Mouse (Mus musculus) midbrain, postnatal 0 days (tissue): ENCODE results near the gene B3gat2. TPM values are rescaled to one million over a fixed set of nuclear protein-coding genes. Genes with fewer than 3 reads are reported as not detected.
A peak's percentile ranks its signal among the peaks of the same experiment; 100 is the strongest.

ENCODE experiments used
- ATAC-seq: fragments of 200-750 bp; cut with Nextera tagmentation; 2 replicates; pipeline ENCODE4 v1.8.0; 2017; ENCODE audit warnings: moderate number of reproducible peaks, mild to moderate bottlenecking, moderate TSS enrichment, moderate library complexity; ENCODE audit not compliant: low FRiP score
- DNase-seq: peaks from one replicate; pipeline ENCODE4 v3.0.0-alpha.2; 2015; ENCODE audit warnings: low spot score
- H3K27ac ChIP-seq: fragments of 300-500 bp; sonication (generic); 2 replicates; pipeline ENCODE4 v1.5.1; 2014; ENCODE audit warnings: low read depth, mild to moderate bottlenecking, low read length, mixed read lengths
- H3K27me3 ChIP-seq: fragments of 300-500 bp; sonication (generic); 2 replicates; pipeline ENCODE4 v1.6.1; 2014; ENCODE audit warnings: low read length, control low read depth, mixed read lengths; ENCODE audit not compliant: insufficient read depth
- H3K36me3 ChIP-seq: fragments of 300-500 bp; sonication (generic); 2 replicates; pipeline ENCODE4 v1.6.1; 2014; ENCODE audit warnings: low read length, control low read depth, mixed read lengths; ENCODE audit not compliant: insufficient read depth
- H3K4me1 ChIP-seq: fragments of 300-500 bp; sonication (generic); 2 replicates; pipeline ENCODE4 v1.6.1; 2014; ENCODE audit warnings: mild to moderate bottlenecking, control low read depth, antibody characterized with exemption, low read length, mixed read lengths; ENCODE audit not compliant: insufficient read depth
- H3K4me2 ChIP-seq: fragments of 300-500 bp; sonication (generic); 2 replicates; pipeline ENCODE4 v1.6.1; 2014; ENCODE audit warnings: low read depth, mild to moderate bottlenecking, low read length, mixed read lengths; ENCODE audit not compliant: poor library complexity, severe bottlenecking
- H3K4me3 ChIP-seq: fragments of 300-500 bp; sonication (generic); 2 replicates; pipeline ENCODE4 v1.5.1; 2014; ENCODE audit warnings: low read depth, mild to moderate bottlenecking, low read length, moderate library complexity
- H3K9ac ChIP-seq: fragments of 300-500 bp; sonication (generic); replicated peaks from 2 replicates; pipeline ENCODE4 v1.6.1; 2014; ENCODE audit warnings: mild to moderate bottlenecking, low read length, moderate library complexity, mixed read lengths; ENCODE audit not compliant: poor library complexity, severe bottlenecking
- H3K9me3 ChIP-seq: fragments of 300-500 bp; sonication (generic); 2 replicates; pipeline ENCODE4 v1.6.1; 2016; ENCODE audit warnings: low read length, control low read depth
- CTCF ChIP-seq: IDR thresholded peaks from 2 replicates; pipeline ENCODE4 v1.5.1; 2016; ENCODE audit warnings: antibody characterized with exemption, mild to moderate bottlenecking
- WGBS: fragments of 180-500 bp; shearing (Covaris S2); extraction: QIAGEN DNeasy Blood & Tissue Kit; methylation state at CpG from one replicate; pipeline ENCODE4 v1.1.7; 2014; 5-methylcytosine and 5-hydroxymethylcytosine counted together
- polyA plus RNA-seq: library from polyadenylated mRNA; unstranded; fragments of >200 nt; fragmentation: Nextera tagmentation; extraction: Ambion mirVana; gene quantifications from 2 replicates; pipeline ENCODE4 v1.2.1, GENCODE M21; 2015
- total RNA-seq: library from RNA; depleted of rRNA; stranded (reverse); fragments of >200 nt; gene quantifications from 2 replicates; pipeline ENCODE4 v1.2.3, GENCODE M21; 2014

B3gat2 gene
- total and polyA plus RNA-seq, 2 experiments from 2014 or later = 15.0 to 31.2 TPM

DNA sequence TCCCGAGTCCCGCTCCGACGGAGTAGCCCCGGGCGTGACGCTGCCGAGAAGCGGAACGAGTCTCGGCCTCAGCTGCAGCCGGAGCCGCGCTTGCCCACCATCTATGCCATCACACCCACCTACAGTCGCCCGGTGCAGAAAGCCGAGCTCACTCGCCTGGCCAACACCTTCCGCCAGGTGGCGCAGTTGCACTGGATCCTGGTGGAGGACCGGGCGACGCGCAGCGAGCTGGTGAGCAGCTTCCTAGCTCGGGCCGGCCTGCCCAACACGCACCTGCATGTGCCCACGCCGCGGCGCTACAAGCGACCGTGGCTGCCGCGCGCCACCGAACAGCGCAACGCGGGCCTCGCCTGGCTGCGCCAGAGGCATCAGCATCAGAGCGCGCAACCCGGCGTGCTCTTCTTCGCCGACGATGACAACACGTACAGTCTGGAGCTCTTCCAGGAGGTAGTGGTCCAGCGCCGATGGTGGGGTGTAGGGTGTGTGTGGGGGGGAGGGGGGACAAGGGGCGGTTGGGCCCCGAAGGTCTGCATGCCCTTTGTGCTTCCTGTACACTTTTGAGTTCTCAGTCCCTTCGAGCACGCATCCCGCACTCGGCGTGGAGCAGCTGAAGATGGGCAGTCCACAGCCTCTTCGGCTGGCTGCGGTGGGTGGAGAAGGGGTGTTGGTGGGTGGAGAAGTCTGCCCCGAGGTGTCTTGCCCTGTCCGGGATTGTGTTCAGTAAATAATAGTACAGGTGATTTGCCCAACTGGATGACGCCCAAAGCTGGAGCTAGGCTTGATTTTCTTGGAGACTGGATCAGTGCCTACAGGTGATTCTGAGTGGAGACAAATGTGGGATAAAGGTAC, 1.5 kb downstream of the B3gat2 start:
- Histone ChIP-seq H3K9ac (peak overlapping the region; percentile 65), H3K27ac (peak overlapping the region; percentile 47), H3K27me3 (no peaks in the 10 kb centered on the region), H3K4me1 (peaks cover 8% of the 10 kb centered on the region; the same call in 1 of the 2 replicates), H3K4me2 (peak overlapping the region; percentile 82), H3K9me3 (no peaks in the 10 kb centered on the region), H3K36me3 (no peaks in the 10 kb centered on the region), H3K4me3 (peak overlapping the region; percentile 62)
- under 1% methylated on average over 64 of the region's 65 CpGs for WGBS
- DNase-seq (peak; percentile 97), ATAC-seq (peak; percentile 93)
- peak; percentile 98 for TF ChIP-seq CTCF

DNA sequence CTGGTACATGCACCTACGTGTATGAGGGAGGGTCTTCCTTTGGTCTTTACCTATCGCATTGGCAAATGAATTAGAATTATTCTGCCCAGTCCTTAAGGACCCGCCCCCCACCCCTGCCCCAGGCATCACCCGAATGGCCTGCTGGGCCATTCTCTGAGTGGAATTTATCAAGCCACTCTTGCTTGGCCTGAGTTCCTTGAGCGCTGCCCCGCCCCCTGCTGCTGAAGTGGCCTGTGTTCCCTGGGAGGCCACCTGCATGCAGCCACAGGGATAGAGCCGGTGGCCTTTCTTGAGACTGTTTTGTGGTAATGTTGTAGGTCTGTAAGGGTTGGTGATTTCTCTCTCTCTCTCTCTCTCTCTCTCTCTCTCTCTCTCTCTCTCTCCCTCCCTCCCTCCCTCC, 2.2 kb downstream of the B3gat2 start:
- DNase-seq (peak; percentile 18), ATAC-seq (no peak)
- Histone ChIP-seq H3K36me3 (no peaks in the 10 kb centered on the region), H3K9ac (peak overlapping the region; percentile 65; the same call in 1 of the 2 replicates), H3K4me2 (peak overlapping the region; percentile 82), H3K4me3 (peak overlapping the region; percentile 62), H3K27ac (no peak overlapping the region), H3K9me3 (no peaks in the 10 kb centered on the region), H3K4me1 (peaks cover 8% of the 10 kb centered on the region; the same call in 1 of the 2 replicates), H3K27me3 (no peaks in the 10 kb centered on the region)
- TF ChIP-seq CTCF = peak; percentile 41
- WGBS = 3% methylated on average over 7 of the region's 7 CpGs

- 37% methylated on average over 4 of the region's 4 CpGs for WGBS
- Histone ChIP-seq H3K4me2 (peak overlapping the region; percentile 82), H3K36me3 (no peaks in the 10 kb centered on the region), H3K27ac (no peak overlapping the region), H3K27me3 (no peaks in the 10 kb centered on the region), H3K9me3 (no peaks in the 10 kb centered on the region), H3K4me3 (0 out of 2 replicates have a peak overlapping the region, but pooled peaks have one; percentile 14), H3K4me1 (peaks cover 8% of the 10 kb centered on the region; the same call in 1 of the 2 replicates), H3K9ac (no peak overlapping the region)
- no peak for ATAC-seq
- peak; percentile 65 for DNase-seq
- no peak for TF ChIP-seq CTCF
These were observed 3.2 kb downstream of the B3gat2 start for GRCm38 (mm10) chr1:23764710-23765109.

DNA sequence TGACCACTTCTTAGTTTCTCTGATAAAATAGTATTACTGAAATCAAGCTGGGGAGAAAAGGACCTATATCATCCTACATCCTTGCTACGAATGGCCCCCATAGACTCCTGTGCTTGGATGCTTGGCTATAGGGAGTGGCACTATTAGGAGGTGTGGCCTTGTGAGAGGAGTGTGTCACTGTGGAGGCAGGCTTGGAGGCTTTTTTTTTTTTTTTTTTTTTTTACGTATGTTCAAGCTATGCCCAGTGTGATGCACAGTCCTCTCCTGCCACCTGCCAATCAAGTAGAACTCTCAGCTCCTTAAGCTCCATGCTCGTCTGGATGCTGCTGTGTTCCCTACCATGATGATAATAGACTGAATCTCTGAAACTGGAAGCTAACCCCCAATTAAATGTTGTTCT, 11.5 kb downstream of the B3gat2 start:
- Histone ChIP-seq H3K9ac (no peak overlapping the region), H3K4me2 (no peak overlapping the region), H3K27ac (no peak overlapping the region), H3K36me3 (no peaks in the 10 kb centered on the region), H3K9me3 (no peaks in the 10 kb centered on the region), H3K4me1 (no peaks in the 10 kb centered on the region), H3K27me3 (no peaks in the 10 kb centered on the region), H3K4me3 (no peak overlapping the region)
- WGBS = 60% methylated on average over 3 of the region's 3 CpGs
- TF ChIP-seq CTCF = no peak
- DNase-seq (no peak), ATAC-seq (no peak)

DNA sequence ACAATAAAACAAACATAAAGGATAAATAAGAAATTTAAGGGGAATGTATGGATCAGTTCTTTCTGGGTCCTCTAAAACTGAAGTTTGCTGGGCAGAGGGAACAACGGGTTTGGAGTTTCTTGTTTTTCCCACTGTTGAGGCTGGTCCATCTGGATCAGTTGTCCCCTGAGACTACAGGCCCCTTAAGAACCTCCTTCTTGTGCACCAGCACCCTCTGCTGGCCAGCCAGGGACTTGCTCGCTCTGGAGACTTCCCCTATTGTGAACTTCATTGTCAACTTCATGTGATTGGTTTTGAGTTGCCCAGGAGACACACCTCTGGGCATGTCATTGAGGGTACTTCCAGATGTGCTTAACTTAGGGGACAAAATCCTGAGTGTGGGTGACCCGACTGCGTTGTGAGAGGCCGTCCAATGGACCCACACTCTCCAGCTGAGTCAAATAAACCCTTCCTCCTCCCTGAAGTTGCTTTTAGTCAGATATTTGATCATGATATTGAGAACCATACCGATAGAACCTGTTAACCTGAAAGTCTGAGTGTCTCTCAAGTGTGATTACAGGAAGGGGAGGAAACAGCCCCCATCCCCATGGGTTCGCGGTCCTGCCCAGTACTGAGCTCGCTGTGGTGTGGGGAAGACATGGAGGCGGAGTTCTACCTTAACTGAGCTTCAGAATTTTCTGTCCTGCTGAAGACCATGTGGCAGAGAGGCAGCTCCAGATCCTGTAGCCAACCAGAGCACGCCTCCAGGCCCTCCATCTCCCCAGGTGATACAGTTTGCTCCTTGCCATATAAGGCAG, 31.4 kb downstream of the B3gat2 start:
- no peak overlapping the region for H3K4me2 ChIP-seq
- H3K4me1 ChIP-seq = no peaks in the 10 kb centered on the region
- ATAC-seq (no peak), DNase-seq (peak; percentile 82)
- no peaks in the 10 kb centered on the region for H3K27me3 ChIP-seq
- peak; percentile 76 for TF ChIP-seq CTCF
- no peak overlapping the region for H3K27ac ChIP-seq
- no peak overlapping the region for H3K9ac ChIP-seq
- whole genome bisulfite sequencing = 55% methylated on average over 11 of the region's 11 CpGs
- no peaks in the 10 kb centered on the region for H3K36me3 ChIP-seq
- H3K4me3 ChIP-seq = no peak overlapping the region
- no peaks in the 10 kb centered on the region for H3K9me3 ChIP-seq
